Mouse (Mus musculus) kidney, postnatal 0 days (tissue): ENCODE data around the gene Pold1. TPM values are rescaled to one million over a fixed set of nuclear protein-coding genes. Genes with fewer than 3 reads are reported as not detected.

Source experiments
- ATAC-seq: fragments of 200-750 bp; cut with Nextera tagmentation; replicated peaks from 2 replicates; pipeline ENCODE4 v1.8.0; 2017; ENCODE audit warnings: low read depth, moderate number of reproducible peaks, moderate TSS enrichment, moderate library complexity; ENCODE audit not compliant: low FRiP score
- DNase-seq: peaks from one replicate; pipeline ENCODE4 v3.0.0-alpha.2; 2016; ENCODE audit warnings: low spot score
- H3K27ac ChIP-seq: fragments of 300-500 bp; sonication (generic); 2 replicates; pipeline ENCODE4 v1.5.1; 2014; ENCODE audit warnings: mild to moderate bottlenecking
- H3K27me3 ChIP-seq: fragments of 300-500 bp; sonication (generic); 2 replicates; pipeline ENCODE4 v1.6.1; 2014; ENCODE audit warnings: low read length, mixed read lengths; ENCODE audit not compliant: insufficient read depth
- H3K36me3 ChIP-seq: fragments of 300-500 bp; sonication (generic); 2 replicates; pipeline ENCODE4 v1.6.1; 2014; ENCODE audit warnings: low read length, mixed read lengths; ENCODE audit not compliant: insufficient read depth
- H3K4me1 ChIP-seq: fragments of 300-500 bp; sonication (generic); replicated peaks from 2 replicates; pipeline ENCODE4 v1.6.1; 2014; ENCODE audit warnings: antibody characterized with exemption, low read length, mixed read lengths; ENCODE audit not compliant: insufficient read depth
- H3K4me2 ChIP-seq: fragments of 300-500 bp; sonication (generic); 2 replicates; pipeline ENCODE4 v1.6.1; 2014; ENCODE audit warnings: mild to moderate bottlenecking, low read length, moderate library complexity, mixed read lengths
- H3K4me3 ChIP-seq: fragments of 300-500 bp; sonication (generic); replicated peaks from 2 replicates; pipeline ENCODE4 v1.5.1; 2014; ENCODE audit warnings: low read depth, low read length
- H3K9ac ChIP-seq: fragments of 300-500 bp; sonication (generic); 2 replicates; pipeline ENCODE4 v1.6.1; 2014; ENCODE audit warnings: low read depth, low read length
- H3K9me3 ChIP-seq: fragments of 300-500 bp; sonication (generic); replicated peaks from 2 replicates; pipeline ENCODE4 v1.6.1; 2016; ENCODE audit warnings: low read length, inconsistent platforms, mixed read lengths
- CTCF ChIP-seq: IDR thresholded peaks from 2 replicates; pipeline ENCODE4 v1.5.1; 2016; ENCODE audit warnings: antibody characterized with exemption, low read depth, mild to moderate bottlenecking, moderate library complexity
- WGBS: fragments of 180-500 bp; shearing (Covaris S2); extraction: QIAGEN DNeasy Blood & Tissue Kit; methylation state at CpG from one replicate; pipeline ENCODE4 v1.1.7; 2014; 5-methylcytosine and 5-hydroxymethylcytosine counted together
- polyA plus RNA-seq: library from polyadenylated mRNA; unstranded; fragments of >200 nt; fragmentation: Nextera tagmentation; extraction: Ambion mirVana; gene quantifications from 2 replicates; pipeline ENCODE4 v1.2.1, GENCODE M21; 2015

The Pold1 gene
- polyA plus RNA-seq, 1 experiment from 2014 or later, result 38.0 TPM

DNA sequence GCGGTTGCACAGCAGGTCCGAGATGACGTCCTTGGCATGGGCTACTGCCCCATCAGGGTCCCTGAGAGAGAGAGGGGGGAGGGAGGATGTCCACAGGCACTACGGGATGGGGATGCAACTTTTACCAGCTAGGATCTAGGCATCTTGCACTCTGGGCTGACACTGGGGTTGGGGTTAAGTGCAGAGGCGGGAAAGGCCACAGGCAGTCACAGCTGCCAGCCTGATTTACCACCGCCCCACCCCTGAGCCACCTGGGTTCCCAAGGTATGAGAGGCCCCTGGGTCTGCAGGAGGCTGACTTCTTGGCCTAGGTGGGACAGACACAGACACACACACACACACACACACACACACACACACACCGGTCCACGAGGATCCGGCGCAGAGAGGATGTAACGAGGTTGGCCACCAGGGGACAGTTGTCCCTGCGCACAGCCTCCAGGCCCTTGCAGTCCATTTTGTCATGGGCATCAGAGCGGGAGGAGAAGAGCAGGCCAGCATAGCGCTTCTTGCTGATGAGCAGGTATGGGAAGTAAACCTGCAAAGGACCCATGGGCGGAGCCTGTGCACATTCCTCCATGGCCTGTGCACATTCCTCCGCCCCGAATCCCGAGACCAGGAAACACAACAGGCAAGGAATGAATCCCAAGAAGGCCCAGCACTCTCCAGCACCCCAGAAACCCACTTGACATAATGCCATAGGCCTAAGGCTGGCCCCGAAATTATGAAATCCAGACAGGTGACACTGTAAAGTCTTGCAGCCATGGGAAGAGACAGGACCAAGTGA, 13.8 kb downstream of the Pold1 start:
- no peaks in the 10 kb centered on the region for H3K4me1 ChIP-seq
- DNase-seq, result no peak
- no peak overlapping the region for H3K9ac ChIP-seq
- H3K36me3 ChIP-seq, result peaks cover 12% of the 10 kb centered on the region
- no peaks in the 10 kb centered on the region for H3K27me3 ChIP-seq
- ATAC-seq, result no peak
- H3K4me2 ChIP-seq, result no peak overlapping the region
- H3K4me3 ChIP-seq, result no peak overlapping the region
- WGBS, result 82% methylated on average over 19 of the region's 19 CpGs
- no peak overlapping the region for H3K27ac ChIP-seq
- H3K9me3 ChIP-seq, result no peaks in the 10 kb centered on the region
- TF ChIP-seq CTCF, result peak; percentile 35; the same call in 1 of the 2 replicates

DNA sequence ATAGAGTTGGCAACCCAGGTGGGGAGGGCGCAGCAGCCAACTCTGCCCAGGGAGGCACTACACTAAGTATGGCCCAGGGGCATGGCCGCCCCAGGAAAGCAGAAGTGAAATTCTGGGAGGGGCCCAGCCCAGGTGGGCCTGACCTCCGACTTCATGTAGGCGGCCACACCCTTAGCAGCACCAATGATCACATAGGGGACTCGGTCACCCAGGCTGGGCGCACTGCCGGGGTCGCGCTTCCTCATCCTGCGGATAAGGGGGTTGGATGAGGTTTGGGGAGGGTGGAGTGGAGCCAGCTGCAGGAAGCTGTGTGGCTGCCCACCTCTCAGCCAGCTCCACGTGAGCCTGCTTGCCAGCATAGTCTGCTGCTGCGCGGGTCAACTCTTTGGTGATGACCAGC, 14.4 kb downstream of the Pold1 start:
- H3K4me1 ChIP-seq, result no peaks in the 10 kb centered on the region
- H3K27me3 ChIP-seq, result no peaks in the 10 kb centered on the region
- no peaks in the 10 kb centered on the region for H3K9me3 ChIP-seq
- TF ChIP-seq CTCF, result no peak
- H3K36me3 ChIP-seq, result peaks cover 12% of the 10 kb centered on the region
- no peak for DNase-seq
- no peak for ATAC-seq
- H3K4me2 ChIP-seq, result no peak overlapping the region
- H3K4me3 ChIP-seq, result no peak overlapping the region
- H3K27ac ChIP-seq, result no peak overlapping the region
- 88% methylated on average over 12 of the region's 13 CpGs for WGBS
- no peak overlapping the region for H3K9ac ChIP-seq

DNA sequence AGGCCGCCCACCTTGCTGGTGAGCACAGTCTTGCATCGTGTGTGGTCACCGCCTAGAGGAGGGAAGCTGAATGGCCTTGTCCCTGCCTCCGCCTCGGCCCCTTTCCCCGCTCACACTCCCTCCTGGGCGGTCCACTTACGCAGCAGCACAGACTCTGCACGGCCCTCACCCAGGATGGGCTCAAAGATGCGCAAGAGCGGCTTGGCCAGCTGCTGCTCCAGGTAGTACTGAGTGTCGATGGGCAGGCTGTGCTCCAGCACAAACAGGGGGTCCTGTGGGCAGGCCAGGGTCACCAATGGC, 15.0 kb downstream of the Pold1 start:
- Histone ChIP-seq H3K27me3 (no peaks in the 10 kb centered on the region), H3K9ac (no peak overlapping the region), H3K27ac (no peak overlapping the region), H3K4me3 (no peak overlapping the region), H3K4me1 (no peaks in the 10 kb centered on the region), H3K9me3 (no peaks in the 10 kb centered on the region), H3K4me2 (no peak overlapping the region), H3K36me3 (peaks cover 12% of the 10 kb centered on the region)
- TF ChIP-seq CTCF, result no peak
- 80% methylated on average over 12 of the region's 12 CpGs for WGBS
- ATAC-seq (no peak), DNase-seq (no peak)

DNA sequence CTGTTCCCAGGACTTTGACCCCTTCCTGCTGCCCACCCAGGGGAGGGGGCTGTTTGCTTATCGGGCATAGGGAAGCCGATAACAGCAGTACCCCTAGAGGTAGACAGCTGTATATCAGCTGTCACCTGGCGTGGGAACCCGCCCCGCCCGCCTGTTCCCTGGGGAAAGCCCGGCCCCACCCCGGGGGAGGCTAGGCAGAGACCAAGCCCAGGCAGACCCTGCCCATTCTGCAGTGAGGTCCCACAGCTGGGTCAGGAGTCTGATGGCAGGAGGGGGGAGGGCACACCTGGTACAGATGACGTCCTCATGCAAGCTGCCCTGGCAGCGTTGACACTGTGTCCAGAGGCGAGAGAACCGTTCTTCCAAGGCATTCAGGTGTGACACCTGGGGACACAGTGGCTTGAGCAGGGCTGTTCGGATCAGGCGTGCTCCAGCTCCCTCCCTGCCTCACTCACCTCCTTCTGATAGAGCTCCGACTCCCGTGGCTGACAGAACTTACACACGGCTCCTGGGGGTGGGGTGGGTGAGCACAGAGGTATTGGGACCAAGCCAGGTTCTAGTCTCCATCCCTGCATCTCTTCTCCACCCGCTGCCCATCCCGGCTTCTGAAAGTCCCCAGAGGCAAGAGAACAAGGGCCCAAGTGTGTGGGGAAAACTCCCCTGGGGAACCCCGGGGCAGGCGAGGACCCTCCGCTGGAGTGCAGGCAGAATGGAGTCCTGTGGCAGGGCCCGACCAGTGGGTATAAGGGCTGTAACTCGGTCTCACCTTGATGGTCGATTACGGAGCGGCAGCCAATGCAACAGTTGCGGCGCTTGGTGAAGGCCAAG, 15.5 kb downstream of the Pold1 start:
- DNase-seq, result no peak
- Histone ChIP-seq H3K4me1 (no peaks in the 10 kb centered on the region), H3K4me2 (no peak overlapping the region), H3K9me3 (no peaks in the 10 kb centered on the region), H3K9ac (no peak overlapping the region), H3K27me3 (no peaks in the 10 kb centered on the region), H3K27ac (no peak overlapping the region), H3K36me3 (peaks cover 12% of the 10 kb centered on the region), H3K4me3 (no peak overlapping the region)
- no peak for TF ChIP-seq CTCF
- no peak for ATAC-seq
- WGBS, result 79% methylated on average over 29 of the region's 29 CpGs

DNA sequence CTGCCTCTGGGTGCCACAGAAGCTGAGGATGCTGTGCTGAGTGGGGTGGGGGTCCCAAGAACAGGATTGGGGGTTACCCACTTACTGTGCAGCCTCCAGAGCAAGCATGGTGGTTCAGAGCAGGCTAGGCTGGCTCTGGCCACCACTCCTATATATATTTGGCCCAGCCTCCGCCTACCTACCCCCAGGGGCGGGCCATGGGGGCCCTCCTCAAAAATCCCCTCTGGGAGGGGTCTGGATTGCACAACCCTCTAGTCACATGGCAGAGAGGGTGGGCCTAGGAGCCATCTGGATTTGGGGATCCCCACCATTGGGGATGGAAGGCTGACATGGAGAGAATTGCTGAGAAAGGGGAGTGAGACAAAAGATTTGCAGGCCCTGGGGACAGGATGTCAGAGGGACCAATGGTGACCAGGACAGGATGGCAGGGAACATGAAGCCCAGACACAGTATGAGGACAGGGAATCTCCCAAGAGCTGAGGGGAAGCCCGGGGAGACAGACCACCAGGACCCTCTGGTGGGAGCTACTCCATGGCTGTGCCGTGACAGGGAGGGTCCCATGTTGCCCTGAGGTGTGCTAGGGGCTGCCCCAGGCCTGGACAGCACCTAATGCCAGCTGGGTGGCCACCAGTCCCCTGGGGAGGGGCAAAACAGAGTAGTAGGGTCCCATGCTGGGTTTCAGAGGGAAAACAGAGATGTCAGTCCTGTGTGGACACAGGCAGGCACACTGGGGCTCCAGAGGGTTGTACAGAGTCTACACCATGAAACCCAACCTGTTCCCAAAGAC, 16.5 kb downstream of the Pold1 start, which contains the start of gene Spib:
Gene Spib (minus strand): TSS at position 126 of the 787 bp plus-strand sequence.
- Histone ChIP-seq H3K36me3 (peaks cover 4% of the 10 kb centered on the region; the same call in 1 of the 2 replicates), H3K27me3 (no peaks in the 10 kb centered on the region), H3K4me2 (no peak within 1 kb of the TSS), H3K27ac (no peak within 1 kb of the TSS), H3K4me1 (no peaks in the 10 kb centered on the region), H3K9ac (no peak within 1 kb of the TSS), H3K9me3 (no peaks in the 10 kb centered on the region), H3K4me3 (no peak within 1 kb of the TSS)
- TF ChIP-seq CTCF, result no peak
- ATAC-seq, result no peak
- WGBS, result 84% methylated on average over 4 of the region's 4 CpGs
- DNase-seq, result no peak

DNA sequence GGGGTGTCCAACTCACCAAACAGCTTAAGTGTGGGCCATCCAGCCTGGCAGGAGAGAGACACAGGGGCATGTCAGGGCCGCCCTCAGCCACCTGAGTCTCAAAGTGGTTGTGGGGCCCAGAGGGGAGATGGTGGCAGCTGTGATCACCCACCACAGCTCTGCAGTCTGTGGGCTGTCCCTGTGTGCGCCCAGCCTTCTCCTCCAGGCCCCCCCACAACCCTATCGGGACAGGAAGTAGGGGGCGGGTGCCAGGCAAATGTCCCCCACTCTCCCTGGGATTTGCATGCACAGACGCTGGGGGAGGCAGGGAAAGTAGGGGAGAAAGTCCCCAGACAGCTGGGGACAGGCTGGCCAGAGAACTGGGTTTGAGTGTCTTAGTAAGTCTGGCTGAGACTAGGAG, 17.4 kb downstream of the Pold1 start:
- Histone ChIP-seq H3K36me3 (peaks cover 4% of the 10 kb centered on the region; the same call in 1 of the 2 replicates), H3K4me1 (no peaks in the 10 kb centered on the region), H3K27ac (no peak overlapping the region), H3K4me3 (no peak overlapping the region), H3K27me3 (no peaks in the 10 kb centered on the region), H3K9ac (no peak overlapping the region), H3K4me2 (no peak overlapping the region), H3K9me3 (no peaks in the 10 kb centered on the region)
- no peak for DNase-seq
- no peak for ATAC-seq
- WGBS, result 45% methylated on average over 5 of the region's 5 CpGs
- TF ChIP-seq CTCF, result no peak
